Mouse (Mus musculus) C2C12 (cell line): Measurements from ENCODE around the gene Erc1.

Experiments
- CEBPB ChIP-seq: IDR thresholded peaks from one replicate; pipeline ENCODE4 v1.6.1; 2011; ENCODE audit warnings: low read depth, mild to moderate bottlenecking, control low read depth, moderate library complexity
- CTCF ChIP-seq: IDR thresholded peaks from one replicate; pipeline ENCODE4 v1.5.1; 2011; ENCODE audit not compliant: control insufficient read depth, insufficient read depth, insufficient read length
- FOSL1 ChIP-seq: IDR thresholded peaks from one replicate; pipeline ENCODE4 v1.8.0; 2011; ENCODE audit warnings: mild to moderate bottlenecking, low read length; ENCODE audit not compliant: poor library complexity, insufficient read depth, severe bottlenecking
- USF1 ChIP-seq: IDR thresholded peaks from one replicate; pipeline ENCODE4 v1.6.1; 2011; ENCODE audit warnings: low read depth, mild to moderate bottlenecking, control low read depth, moderate library complexity

- TF ChIP-seq CTCF (no peak), FOSL1 (no peak), CEBPB (no peak), USF1 (no peak)
Measured at GRCm38 (mm10) chr6:119643178-119643728, 204.7 kb downstream of the Erc1 start.
